Mouse (Mus musculus): Measurements from ENCODE around the gene Spon1.

DNA sequence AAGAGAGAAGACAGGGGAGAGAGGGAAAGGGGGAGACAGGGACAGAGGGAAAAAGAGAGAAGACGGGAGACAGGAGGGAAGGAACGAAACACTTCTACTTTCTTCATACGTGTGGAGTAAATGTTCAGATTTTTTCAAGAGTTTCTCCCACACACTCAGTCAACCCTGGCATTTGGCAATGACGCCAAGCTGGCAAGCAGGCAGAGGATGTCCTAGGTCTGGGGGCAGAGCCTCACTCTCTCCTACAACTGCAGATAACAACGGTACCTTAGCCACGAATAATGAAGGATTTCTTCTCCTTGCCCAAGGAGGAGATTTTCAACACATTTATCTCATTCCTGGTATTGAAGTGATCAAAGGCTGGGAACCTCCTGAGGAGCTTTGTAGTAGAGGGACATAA is 321.5 kb downstream of the Spon1 start:
- no peak for TF ChIP-seq CTCF (IDR thresholded peaks at IDR 0.05; ENCODE audit: low read depth)
- no peak for TF ChIP-seq EP300 (optimal IDR thresholded peaks at IDR 0.05)
